Mouse (Mus musculus) hindbrain, embryonic 14.5 days (tissue): ENCODE results near the gene Elk4. TPM values are rescaled to one million over a fixed set of nuclear protein-coding genes. Genes with fewer than 3 reads are reported as not detected.

Experiments
- ATAC-seq: fragments of 200-750 bp; cut with Nextera tagmentation; 2 replicates; pipeline ENCODE4 v1.8.0; 2017; ENCODE audit warnings: moderate number of reproducible peaks, mild to moderate bottlenecking, moderate TSS enrichment, moderate library complexity; ENCODE audit not compliant: low FRiP score
- DNase-seq: peaks from one replicate; pipeline ENCODE4 v3.0.0-alpha.2; 2015; ENCODE audit warnings: low spot score
- H3K27ac ChIP-seq: fragments of 300-500 bp; sonication (generic); 2 replicates; pipeline ENCODE4 v1.5.1; 2014; ENCODE audit warnings: mild to moderate bottlenecking, moderate library complexity
- H3K27me3 ChIP-seq: fragments of 300-500 bp; sonication (generic); 2 replicates; pipeline ENCODE4 v1.6.1; 2014; ENCODE audit warnings: mild to moderate bottlenecking, low read length, mixed read lengths; ENCODE audit not compliant: control insufficient read depth, insufficient read depth
- H3K36me3 ChIP-seq: fragments of 300-500 bp; sonication (generic); replicated peaks from 2 replicates; pipeline ENCODE4 v1.6.1; 2014; ENCODE audit not compliant: control insufficient read depth, insufficient read depth
- H3K4me1 ChIP-seq: fragments of 300-500 bp; sonication (generic); replicated peaks from 2 replicates; pipeline ENCODE4 v1.6.1; 2014; ENCODE audit warnings: antibody characterized with exemption, low read length, mixed read lengths; ENCODE audit not compliant: control insufficient read depth, insufficient read depth
- H3K4me2 ChIP-seq: fragments of 300-500 bp; sonication (generic); replicated peaks from 2 replicates; pipeline ENCODE4 v1.6.1; 2014; ENCODE audit warnings: mild to moderate bottlenecking, moderate library complexity
- H3K4me3 ChIP-seq: fragments of 300-500 bp; sonication (generic); replicated peaks from 2 replicates; pipeline ENCODE4 v1.5.1; 2014; ENCODE audit warnings: mild to moderate bottlenecking, low read length
- H3K9ac ChIP-seq: fragments of 300-500 bp; sonication (generic); 2 replicates; pipeline ENCODE4 v1.6.1; 2014
- H3K9me3 ChIP-seq: fragments of 300-500 bp; sonication (generic); 2 replicates; pipeline ENCODE4 v1.6.1; 2016; ENCODE audit warnings: low read length; ENCODE audit not compliant: control insufficient read depth
- WGBS: fragments of 180-500 bp; shearing (Covaris S2); extraction: QIAGEN DNeasy Blood & Tissue Kit; methylation state at CpG from one replicate; pipeline ENCODE4 v1.1.7; 2014; 5-methylcytosine and 5-hydroxymethylcytosine counted together
- polyA plus RNA-seq: library from polyadenylated mRNA; unstranded; fragments of >200 nt; fragmentation: Nextera tagmentation; extraction: Ambion mirVana; gene quantifications from 2 replicates; pipeline ENCODE4 v1.2.1, GENCODE M21; 2014

Elk4 gene
- polyA plus RNA-seq, 1 experiment from 2014 or later: 14.1 TPM

- Histone ChIP-seq H3K27ac (no peak overlapping the region), H3K36me3 (no peaks in the 10 kb centered on the region), H3K4me3 (no peak overlapping the region), H3K9ac (no peak overlapping the region), H3K9me3 (no peaks in the 10 kb centered on the region), H3K4me2 (no peak overlapping the region), H3K27me3 (no peaks in the 10 kb centered on the region), H3K4me1 (no peaks in the 10 kb centered on the region)
- DNase-seq (no peak), ATAC-seq (no peak)
- WGBS: 20% methylated on average over 2 of the region's 2 CpGs
Observed at GRCm38 (mm10) chr1:131980471-131980870, 26.9 kb upstream of the Elk4 start.

- Histone ChIP-seq H3K9ac (no peak overlapping the region), H3K4me3 (no peak overlapping the region), H3K9me3 (no peaks in the 10 kb centered on the region), H3K4me2 (no peak overlapping the region), H3K36me3 (no peaks in the 10 kb centered on the region), H3K27me3 (no peaks in the 10 kb centered on the region), H3K27ac (no peak overlapping the region), H3K4me1 (no peaks in the 10 kb centered on the region)
- DNase-seq (peak; percentile 81), ATAC-seq (peak; percentile 73; the same call in 1 of the 2 replicates)
- WGBS: 50% methylated on average over 12 of the region's 12 CpGs
Observed at GRCm38 (mm10) chr1:131981378-131982013, 25.9 kb upstream of the Elk4 start.

DNA sequence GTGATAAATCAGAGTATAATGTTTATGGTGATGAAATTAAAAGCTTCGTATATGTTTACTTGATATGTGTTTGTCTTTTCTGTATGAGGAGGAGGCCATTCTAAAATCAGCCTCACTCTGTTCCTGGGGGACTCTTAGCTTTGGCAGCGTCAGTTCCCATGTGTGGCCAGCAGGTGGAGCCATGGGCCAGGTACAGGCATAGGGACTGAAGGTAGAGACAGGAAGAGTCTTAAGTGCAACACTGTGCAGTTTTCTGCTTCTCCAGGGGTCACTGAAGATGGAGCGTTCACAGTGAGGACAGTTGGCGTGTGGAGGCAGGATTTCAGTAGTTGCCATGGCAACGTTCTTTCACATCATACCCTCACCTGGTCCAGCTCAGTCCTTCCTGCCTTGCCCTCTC lies 24.5 kb upstream of the Elk4 start:
- Histone ChIP-seq H3K9me3 (no peaks in the 10 kb centered on the region), H3K27me3 (no peaks in the 10 kb centered on the region), H3K36me3 (no peaks in the 10 kb centered on the region), H3K4me1 (no peaks in the 10 kb centered on the region), H3K4me2 (no peak overlapping the region), H3K4me3 (no peak overlapping the region), H3K9ac (no peak overlapping the region), H3K27ac (no peak overlapping the region)
- DNase-seq (peak; percentile 85), ATAC-seq (0 out of 2 replicates have a peak, but pooled peaks have one; percentile 14)
- 20% methylated on average over 5 of the region's 5 CpGs for WGBS

- DNase-seq (no peak), ATAC-seq (no peak)
- H3K4me3 ChIP-seq: no peak overlapping the region
- no peak overlapping the region for H3K4me2 ChIP-seq
- H3K36me3 ChIP-seq: no peaks in the 10 kb centered on the region
- 89% methylated on average over 2 of the region's 2 CpGs for WGBS
- no peak overlapping the region for H3K9ac ChIP-seq
- no peak overlapping the region for H3K27ac ChIP-seq
- no peaks in the 10 kb centered on the region for H3K4me1 ChIP-seq
- H3K27me3 ChIP-seq: no peaks in the 10 kb centered on the region
- no peaks in the 10 kb centered on the region for H3K9me3 ChIP-seq
Observed at GRCm38 (mm10) chr1:131983806-131984205, 23.6 kb upstream of the Elk4 start.

DNA sequence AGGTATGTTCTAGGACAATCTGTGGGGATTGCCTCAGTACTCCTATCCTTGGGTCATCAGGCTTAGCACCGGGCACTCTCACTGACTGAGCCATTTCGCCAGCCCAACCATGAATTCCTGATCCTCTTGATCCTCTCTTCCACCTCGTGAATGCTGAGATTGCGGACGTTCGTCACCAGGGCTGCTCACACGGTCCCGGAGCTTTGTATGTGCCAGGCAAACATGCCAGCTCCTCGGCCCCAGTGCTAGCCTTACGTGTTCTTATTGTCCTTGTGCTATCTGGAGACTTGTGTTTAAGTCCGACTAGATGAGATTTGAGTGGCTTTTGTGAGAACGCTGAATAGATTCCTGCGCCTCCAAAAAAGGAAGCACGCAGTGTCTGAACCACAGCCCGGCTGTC lies 20.0 kb upstream of the Elk4 start:
- H3K27ac ChIP-seq: no peak overlapping the region

DNA sequence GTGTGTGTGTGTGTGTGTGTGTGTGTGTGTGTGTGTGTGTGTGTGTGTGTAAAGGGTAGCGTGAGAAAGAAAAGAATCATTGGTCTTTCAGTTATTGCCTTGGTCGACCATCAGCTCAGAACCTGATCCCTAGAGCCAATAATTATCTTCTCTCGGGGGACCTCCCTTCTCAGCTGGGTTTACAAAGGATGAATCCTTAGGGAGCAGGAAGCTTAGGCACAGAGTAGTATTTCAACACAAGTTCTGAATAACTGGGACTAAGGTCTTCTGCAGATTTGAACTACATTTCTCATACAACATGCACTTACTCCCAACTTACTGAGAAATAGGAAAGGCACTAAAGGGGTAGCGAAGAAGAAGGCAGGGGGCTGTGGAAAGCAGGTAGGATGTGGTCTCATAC lies 17.9 kb upstream of the Elk4 start:
- H3K9ac ChIP-seq: no peak overlapping the region
- no peaks in the 10 kb centered on the region for H3K36me3 ChIP-seq
- no peak overlapping the region for H3K4me2 ChIP-seq
- H3K27ac ChIP-seq: no peak overlapping the region
- no peaks in the 10 kb centered on the region for H3K9me3 ChIP-seq
- DNase-seq (no peak), ATAC-seq (no peak)
- H3K4me1 ChIP-seq: no peaks in the 10 kb centered on the region
- 90% methylated on average over 4 of the region's 4 CpGs for WGBS
- H3K4me3 ChIP-seq: no peak overlapping the region
- H3K27me3 ChIP-seq: no peaks in the 10 kb centered on the region

More for the DNA sequence above, 20.0 kb upstream of the Elk4 start:
- WGBS: 77% methylated on average over 15 of the region's 15 CpGs
- H3K4me1 ChIP-seq: no peaks in the 10 kb centered on the region
- ATAC-seq (no peak), DNase-seq (no peak)
- no peak overlapping the region for H3K4me3 ChIP-seq
- H3K9me3 ChIP-seq: no peaks in the 10 kb centered on the region
- H3K4me2 ChIP-seq: no peak overlapping the region
- H3K27me3 ChIP-seq: no peaks in the 10 kb centered on the region
- no peaks in the 10 kb centered on the region for H3K36me3 ChIP-seq
- H3K9ac ChIP-seq: no peak overlapping the region

GRCm38 (mm10) chr1:131990083-131990760 lies 17.2 kb upstream of the Elk4 start:
- H3K4me3 ChIP-seq: no peak overlapping the region
- no peak overlapping the region for H3K4me2 ChIP-seq
- H3K36me3 ChIP-seq: no peaks in the 10 kb centered on the region
- no peaks in the 10 kb centered on the region for H3K27me3 ChIP-seq
- no peak overlapping the region for H3K27ac ChIP-seq
- H3K9me3 ChIP-seq: no peaks in the 10 kb centered on the region
- no peak overlapping the region for H3K9ac ChIP-seq
- no peak for DNase-seq
- WGBS: 88% methylated on average over 9 of the region's 9 CpGs
- H3K4me1 ChIP-seq: no peaks in the 10 kb centered on the region
- ATAC-seq: no peak

DNA sequence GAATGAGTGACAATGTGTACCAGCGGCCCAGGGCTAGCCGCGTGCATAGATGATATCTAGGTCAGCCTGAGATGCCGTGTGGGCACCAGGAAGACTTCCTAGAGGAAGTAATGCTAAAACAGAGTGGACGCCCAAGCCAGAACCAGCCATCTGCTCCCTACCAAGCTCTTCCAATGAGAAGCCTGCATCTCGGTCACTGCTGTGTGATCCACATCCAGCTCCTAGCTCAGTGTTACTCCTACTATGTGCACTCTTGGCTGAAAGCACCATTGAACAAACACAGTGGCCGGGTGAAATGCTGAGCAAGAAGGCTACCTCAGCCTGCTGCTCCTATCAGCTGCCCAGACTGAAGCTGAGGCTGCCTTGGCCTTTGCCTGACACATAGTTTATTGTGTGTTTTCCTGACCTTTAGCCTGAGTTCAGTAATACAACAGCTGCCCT lies 14.8 kb upstream of the Elk4 start:
- 91% methylated on average over 7 of the region's 7 CpGs for WGBS
- Histone ChIP-seq H3K4me3 (no peak overlapping the region), H3K9ac (no peak overlapping the region), H3K4me2 (no peak overlapping the region), H3K9me3 (no peaks in the 10 kb centered on the region), H3K27ac (no peak overlapping the region), H3K4me1 (no peaks in the 10 kb centered on the region), H3K36me3 (no peaks in the 10 kb centered on the region), H3K27me3 (no peaks in the 10 kb centered on the region)
- DNase-seq (no peak), ATAC-seq (no peak)

GRCm38 (mm10) chr1:131993169-131994040 lies 14.0 kb upstream of the Elk4 start:
- no peak overlapping the region for H3K4me3 ChIP-seq
- no peak overlapping the region for H3K27ac ChIP-seq
- DNase-seq (no peak), ATAC-seq (no peak)
- no peak overlapping the region for H3K4me2 ChIP-seq
- WGBS: 86% methylated on average over 12 of the region's 12 CpGs
- no peaks in the 10 kb centered on the region for H3K9me3 ChIP-seq
- H3K27me3 ChIP-seq: no peaks in the 10 kb centered on the region
- no peaks in the 10 kb centered on the region for H3K4me1 ChIP-seq
- H3K9ac ChIP-seq: no peak overlapping the region
- no peaks in the 10 kb centered on the region for H3K36me3 ChIP-seq
